Mouse (Mus musculus): Measurements from ENCODE around the gene Slc39a1. TPM values are rescaled to one million over a fixed set of nuclear protein-coding genes. Genes with fewer than 3 reads are reported as not detected.
"Not testable (repeated sequence)": the region's sequence is repeated elsewhere in the genome, so short reads cannot be mapped to it uniquely, and the experiment has no call there.

Slc39a1 gene
- polyA plus RNA-seq, 1 experiment from 2014 or later, result 79.0 TPM

DNA sequence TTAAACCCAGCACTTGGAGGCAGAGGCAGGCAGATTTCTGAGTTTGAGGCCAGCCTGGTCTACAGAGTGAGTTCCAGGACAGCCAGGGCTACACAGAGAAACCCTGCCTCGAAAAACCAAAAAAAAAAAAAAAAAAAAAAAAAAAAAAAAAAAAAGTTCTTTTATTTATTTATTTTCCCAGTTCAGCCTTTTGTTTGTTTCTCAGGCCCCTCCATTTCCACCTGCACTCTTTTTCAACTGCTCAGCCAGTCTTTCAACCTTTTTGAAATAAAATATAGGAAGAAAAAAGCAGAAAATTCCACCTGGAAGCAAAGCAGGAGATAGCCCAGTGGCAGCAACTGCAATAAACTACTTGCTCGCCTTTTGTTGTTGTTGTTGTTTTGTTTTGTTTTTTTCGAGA lies 41.4 kb downstream of the Slc39a1 start:
- H3K9ac ChIP-seq, result not testable (repeated sequence)

DNA sequence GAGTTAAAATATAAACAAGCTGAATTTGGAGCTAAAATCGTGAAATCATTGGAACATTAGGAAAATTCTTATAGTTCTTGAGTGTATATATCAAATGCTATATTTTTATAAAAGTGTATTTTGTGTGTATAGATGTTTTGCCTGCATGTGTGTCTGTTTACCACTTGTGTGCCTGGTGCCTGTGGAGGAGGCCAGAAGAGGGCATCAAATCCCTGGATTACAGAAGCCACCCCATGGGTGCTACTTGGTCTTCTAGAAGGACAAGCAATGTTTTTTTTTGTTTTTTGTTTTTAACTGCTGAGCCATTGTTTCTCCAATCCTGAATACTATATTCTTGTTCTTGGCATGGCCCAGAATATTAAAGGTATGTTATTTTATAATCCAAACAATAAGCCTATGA lies 42.6 kb downstream of the Slc39a1 start:
- peaks cover 23% of the 10 kb centered on the region for H3K4me1 ChIP-seq

More for the DNA sequence above, 41.4 kb downstream of the Slc39a1 start:
- WGBS, result 46% methylated on average over 3 of the region's 3 CpGs
- H3K27ac ChIP-seq (replicated peaks); H3K36me3 ChIP-seq; ATAC-seq (ENCODE audit: extremely low read depth, insufficient number of reproducible peaks, low FRiP score, low TSS enrichment); H3K27me3 ChIP-seq (replicated peaks); H3K4me3 ChIP-seq; H3K4me2 ChIP-seq; H3K9me3 ChIP-seq: not testable (repeated sequence)
- H3K4me1 ChIP-seq, result peaks cover 11% of the 10 kb centered on the region

DNA sequence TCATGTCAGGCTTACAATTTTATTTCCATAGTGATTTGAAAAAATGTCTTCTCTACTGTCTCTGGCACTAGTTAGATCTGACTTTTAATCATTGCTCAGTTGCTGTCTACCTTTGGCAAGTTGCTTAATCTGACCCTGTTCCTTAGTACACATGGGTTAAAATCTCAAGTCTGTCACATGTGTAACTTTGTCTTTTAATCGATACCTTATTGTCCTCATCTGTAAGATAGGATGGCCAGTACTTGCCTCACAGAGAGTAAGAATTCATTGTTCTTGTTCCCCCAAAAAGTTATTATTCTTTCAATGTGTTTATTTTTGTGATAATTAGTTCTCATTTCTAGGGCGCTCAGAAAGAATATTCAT lies 44.0 kb downstream of the Slc39a1 start:
- WGBS, result 36% methylated on average over 2 of the region's 2 CpGs
- peaks cover 35% of the 10 kb centered on the region for H3K4me1 ChIP-seq
- H3K4me3 ChIP-seq, result peak overlapping the region; percentile 93
- no peak for ATAC-seq (ENCODE audit: extremely low read depth, insufficient number of reproducible peaks, low FRiP score, low TSS enrichment)
- H3K9ac ChIP-seq, result peak overlapping the region; percentile 91
- no peaks in the 10 kb centered on the region for H3K27me3 ChIP-seq (replicated peaks)
- H3K27ac ChIP-seq (replicated peaks), result peak overlapping the region; percentile 96
- H3K9me3 ChIP-seq, result no peaks in the 10 kb centered on the region
- no peaks in the 10 kb centered on the region; the same call in 1 of the 2 replicates for H3K36me3 ChIP-seq
- H3K4me2 ChIP-seq, result peak overlapping the region; percentile 75

More for the DNA sequence above, 42.6 kb downstream of the Slc39a1 start:
- ATAC-seq (ENCODE audit: extremely low read depth, insufficient number of reproducible peaks, low FRiP score, low TSS enrichment), result no peak
- no peak overlapping the region for H3K27ac ChIP-seq (replicated peaks)
- no peaks in the 10 kb centered on the region for H3K27me3 ChIP-seq (replicated peaks)
- WGBS, result 82% methylated on average over 1 of the region's 1 CpGs
- no peaks in the 10 kb centered on the region; the same call in 1 of the 2 replicates for H3K36me3 ChIP-seq
- H3K9ac ChIP-seq, result no peak overlapping the region
- H3K4me3 ChIP-seq, result no peak overlapping the region
- H3K9me3 ChIP-seq, result no peaks in the 10 kb centered on the region
- no peak overlapping the region for H3K4me2 ChIP-seq

DNA sequence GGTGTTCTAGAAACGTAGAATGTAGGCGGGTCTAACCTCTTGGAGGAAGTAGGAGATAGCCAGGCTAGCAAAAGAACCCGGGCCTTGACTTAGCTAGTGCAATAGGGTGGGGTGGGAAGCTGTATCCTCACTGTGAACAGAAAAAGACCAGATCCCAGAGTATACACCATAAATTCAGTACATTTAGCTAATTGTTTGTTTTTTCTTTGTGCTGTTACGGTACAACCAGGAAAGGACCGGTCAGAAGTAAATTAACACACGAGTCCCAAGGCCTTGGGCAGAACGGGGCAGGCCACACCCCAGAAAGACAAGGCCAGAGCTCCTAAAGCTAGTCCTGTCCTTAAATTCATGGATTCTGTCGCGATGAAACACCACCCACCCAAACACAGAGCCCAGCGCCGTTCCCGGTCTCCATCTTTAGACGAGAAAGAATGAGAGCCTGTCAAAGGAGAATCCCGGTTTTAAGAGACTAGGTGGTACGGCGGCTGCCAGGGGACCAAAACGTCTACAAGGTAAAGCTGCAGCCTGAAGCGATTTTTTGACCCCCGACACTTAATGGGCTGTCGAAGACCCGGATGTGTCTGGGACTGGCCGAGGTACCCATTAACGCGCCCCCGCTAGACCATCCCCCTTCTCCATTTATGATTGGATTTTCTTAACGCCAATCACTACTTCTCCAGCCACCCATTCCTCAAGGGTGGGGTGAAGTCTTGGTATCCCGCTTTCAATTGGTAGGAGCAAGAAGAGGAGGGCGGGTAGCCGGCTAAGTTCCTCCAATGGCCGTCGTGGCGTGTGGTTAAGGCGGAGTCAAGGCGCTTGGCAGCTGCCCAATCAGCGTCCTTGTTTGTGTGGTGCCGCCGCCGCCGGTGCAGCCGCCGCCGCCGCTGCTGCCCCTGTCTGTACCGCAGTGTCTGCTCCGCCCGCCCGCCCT lies 44.6 kb downstream of the Slc39a1 start, which contains the start of gene Gatad2b:
Gene Gatad2b (plus strand): TSS at position 834 of the 931 bp plus-strand sequence.
- H3K27me3 ChIP-seq (replicated peaks), result no peaks in the 10 kb centered on the region
- H3K4me2 ChIP-seq, result peak within 1 kb of the TSS; percentile 80
- peaks cover 40% of the 10 kb centered on the region for H3K4me1 ChIP-seq
- H3K9me3 ChIP-seq, result no peaks in the 10 kb centered on the region
- under 1% methylated on average over 44 of the region's 47 CpGs for WGBS
- H3K4me3 ChIP-seq, result peak within 1 kb of the TSS; percentile 93
- ATAC-seq (ENCODE audit: extremely low read depth, insufficient number of reproducible peaks, low FRiP score, low TSS enrichment), result peak; percentile 99
- H3K9ac ChIP-seq, result peak within 1 kb of the TSS; percentile 98
- H3K27ac ChIP-seq (replicated peaks), result peak within 1 kb of the TSS; percentile 97
- H3K36me3 ChIP-seq, result no peaks in the 10 kb centered on the region; the same call in 1 of the 2 replicates

- Histone ChIP-seq H3K27me3 (replicated peaks) (no peaks in the 10 kb centered on the region), H3K9ac (peak overlapping the region; percentile 98), H3K4me2 (peak overlapping the region; percentile 80), H3K36me3 (no peaks in the 10 kb centered on the region; the same call in 1 of the 2 replicates), H3K27ac (replicated peaks) (peak overlapping the region; percentile 97), H3K4me3 (peak overlapping the region; percentile 93), H3K4me1 (peaks cover 43% of the 10 kb centered on the region), H3K9me3 (no peaks in the 10 kb centered on the region)
- WGBS, result under 1% methylated on average over 33 of the region's 68 CpGs
- ATAC-seq (ENCODE audit: extremely low read depth, insufficient number of reproducible peaks, low FRiP score, low TSS enrichment), result peak; percentile 39
Observed at GRCm38 (mm10) chr3:90293352-90294063, 45.5 kb downstream of the Slc39a1 start.

DNA sequence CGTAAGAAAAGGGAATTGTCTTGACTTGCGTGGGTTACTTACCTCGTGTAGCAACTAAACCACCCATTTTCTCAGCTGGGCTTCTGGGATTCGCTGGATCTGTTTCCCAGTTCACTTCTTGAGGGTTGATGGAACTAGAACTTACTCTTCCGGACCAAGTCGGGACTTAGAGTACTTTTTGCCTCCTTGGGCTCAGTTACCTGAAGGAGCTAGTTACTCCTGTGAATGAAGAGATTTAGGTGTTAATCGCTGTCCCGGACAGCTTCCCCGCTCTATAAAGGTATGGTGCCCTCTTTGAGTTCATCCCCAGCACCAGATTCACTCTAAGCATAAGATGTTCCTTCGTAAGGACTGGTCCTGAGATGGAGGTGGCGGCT lies 46.1 kb downstream of the Slc39a1 start:
- H3K4me1 ChIP-seq, result peaks cover 43% of the 10 kb centered on the region
- 2% methylated on average over 11 of the region's 11 CpGs for WGBS
- H3K27ac ChIP-seq (replicated peaks), result peak overlapping the region; percentile 97
- H3K4me3 ChIP-seq, result peak overlapping the region; percentile 93
- no peaks in the 10 kb centered on the region for H3K9me3 ChIP-seq
- no peak for ATAC-seq (ENCODE audit: extremely low read depth, insufficient number of reproducible peaks, low FRiP score, low TSS enrichment)
- peak overlapping the region; percentile 98 for H3K9ac ChIP-seq
- H3K36me3 ChIP-seq, result no peaks in the 10 kb centered on the region; the same call in 1 of the 2 replicates
- H3K27me3 ChIP-seq (replicated peaks), result no peaks in the 10 kb centered on the region
- peak overlapping the region; percentile 80 for H3K4me2 ChIP-seq

- Histone ChIP-seq H3K4me3 (peak overlapping the region; percentile 93), H3K27ac (replicated peaks) (peak overlapping the region; percentile 97), H3K27me3 (replicated peaks) (no peaks in the 10 kb centered on the region), H3K4me1 (peaks cover 43% of the 10 kb centered on the region), H3K9ac (peak overlapping the region; percentile 98), H3K36me3 (no peaks in the 10 kb centered on the region; the same call in 1 of the 2 replicates), H3K4me2 (peak overlapping the region; percentile 80), H3K9me3 (no peaks in the 10 kb centered on the region)
- 55% methylated on average over 2 of the region's 2 CpGs for WGBS
- no peak for ATAC-seq (ENCODE audit: extremely low read depth, insufficient number of reproducible peaks, low FRiP score, low TSS enrichment)
Observed at GRCm38 (mm10) chr3:90294651-90295050, 46.7 kb downstream of the Slc39a1 start.

Small RNAs within 50 kb of the gene (microRNA-seq; reads per million reads assigned to microRNA genes)
- gene Mir7012, result not detected

Other genes starting within 250 kb of the Slc39a1 start
- 79.3 and 97.1 TPM in 2 replicates for gene Hax1, start 249.4 kb upstream of the Slc39a1 start, polyA plus RNA-seq (2015; fragmentation: Nextera tagmentation; extraction: Ambion mirVana)
- gene 4933434E20Rik, start 196.5 kb upstream of the Slc39a1 start, polyA plus RNA-seq (2015; fragmentation: Nextera tagmentation; extraction: Ambion mirVana), result 129 and 148 TPM in 2 replicates
- gene Ubap2l, start 195.5 kb upstream of the Slc39a1 start, polyA plus RNA-seq (2015; fragmentation: Nextera tagmentation; extraction: Ambion mirVana), result 121 and 129 TPM in 2 replicates
- gene Tpm3, start 175.5 kb upstream of the Slc39a1 start, polyA plus RNA-seq (2015; fragmentation: Nextera tagmentation; extraction: Ambion mirVana), result 290 and 300 TPM in 2 replicates
- gene Nup210l, start 144.0 kb upstream of the Slc39a1 start, polyA plus RNA-seq (2015; fragmentation: Nextera tagmentation; extraction: Ambion mirVana), result 0.28 and 0.31 TPM in 2 replicates
- 878 and 976 TPM in 2 replicates for gene Rps27, start 34.5 kb upstream of the Slc39a1 start, polyA plus RNA-seq (2015; fragmentation: Nextera tagmentation; extraction: Ambion mirVana)
- 30.8 and 31.0 TPM in 2 replicates for gene Rab13, start 34.5 kb upstream of the Slc39a1 start, polyA plus RNA-seq (2015; fragmentation: Nextera tagmentation; extraction: Ambion mirVana)
- 72.2 and 78.9 TPM in 2 replicates for gene Jtb, start 16.6 kb upstream of the Slc39a1 start, polyA plus RNA-seq (2015; fragmentation: Nextera tagmentation; extraction: Ambion mirVana)
- gene Creb3l4, start 4.7 kb upstream of the Slc39a1 start, polyA plus RNA-seq (2015; fragmentation: Nextera tagmentation; extraction: Ambion mirVana), result 2.4 and 3.0 TPM in 2 replicates
- 12.3 and 13.6 TPM in 2 replicates for gene Crtc2, start 6.0 kb downstream of the Slc39a1 start, polyA plus RNA-seq (2015; fragmentation: Nextera tagmentation; extraction: Ambion mirVana)
- 5.5 and 5.7 TPM in 2 replicates for gene Dennd4b, start 17.0 kb downstream of the Slc39a1 start, polyA plus RNA-seq (2015; fragmentation: Nextera tagmentation; extraction: Ambion mirVana)
- gene Gatad2b, start 45.0 kb downstream of the Slc39a1 start, polyA plus RNA-seq (2015; fragmentation: Nextera tagmentation; extraction: Ambion mirVana), result 7.9 and 9.3 TPM in 2 replicates
- gene Slc27a3, start 141.8 kb downstream of the Slc39a1 start, polyA plus RNA-seq (2015; fragmentation: Nextera tagmentation; extraction: Ambion mirVana), result 5.5 and 7.2 TPM in 2 replicates
- 17.5 and 19.8 TPM in 2 replicates for gene Ints3, start 185.4 kb downstream of the Slc39a1 start, polyA plus RNA-seq (2015; fragmentation: Nextera tagmentation; extraction: Ambion mirVana)
- 9.7 and 11.4 TPM in 2 replicates for gene Npr1, start 217.7 kb downstream of the Slc39a1 start, polyA plus RNA-seq (2015; fragmentation: Nextera tagmentation; extraction: Ambion mirVana)
- gene Ilf2, start 228.0 kb downstream of the Slc39a1 start, polyA plus RNA-seq (2015; fragmentation: Nextera tagmentation; extraction: Ambion mirVana), result 116 and 125 TPM in 2 replicates
- 72.8 and 74.7 TPM in 2 replicates for gene Snapin, start 242.9 kb downstream of the Slc39a1 start, polyA plus RNA-seq (2015; fragmentation: Nextera tagmentation; extraction: Ambion mirVana)